Mouse (Mus musculus): ENCODE measurements at regions not wholly inside any gene's neighbourhood (a gene's known extent, or its start where the extent isn't known, plus 50 kb on each side); places are given as distances from the start of the nearest gene placed in this dataset.

DNA sequence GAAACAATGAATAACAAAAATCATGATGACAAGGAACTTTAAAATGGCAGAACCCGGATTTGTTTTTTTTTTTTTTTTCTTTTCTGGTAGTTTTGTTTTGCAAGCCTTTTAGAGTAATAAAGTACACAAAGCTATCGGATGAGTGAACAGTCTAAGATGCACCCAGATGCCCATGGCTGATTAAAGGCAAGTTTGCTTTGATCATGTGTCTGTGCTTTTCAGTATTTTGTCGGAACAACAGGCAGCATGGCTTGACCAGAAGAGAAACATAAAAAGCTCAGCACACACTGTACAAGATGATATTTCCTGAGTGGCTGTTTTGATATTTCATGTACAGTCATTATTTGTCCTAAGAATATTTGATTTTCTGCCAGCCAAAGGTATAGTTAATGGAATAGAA is 1466.6 kb upstream of the Tenm3 start:
- DNase-seq (ENCODE audit: extremely low read depth) = no peak
- Histone ChIP-seq H3K9me3 (replicated peaks; ENCODE audit: low read length) (peaks cover 17% of the 10 kb centered on the region), H3K4me1 (ENCODE audit: control insufficient read depth in 1 of 2, insufficient read depth in 2 of 2) (no peaks in the 10 kb centered on the region), H3K4me2 (ENCODE audit: insufficient read depth, low read depth, poor library complexity, severe bottlenecking) (no peak overlapping the region), H3K9ac (ENCODE audit: insufficient read depth, low read depth) (no peak overlapping the region), H3K36me3 (replicated peaks in 1 of 2; ENCODE audit: control insufficient read depth in 1 of 2, insufficient read depth in 1 of 2, low read length in 1 of 2) (no peaks in the 10 kb centered on the region), H3K4me3 (replicated peaks in 1 of 3; ENCODE audit: low read depth in 2 of 3, low read length in 2 of 3, poor library complexity in 1 of 3) (no peak overlapping the region), H3K27ac (ENCODE audit: insufficient read depth, low read depth) (no peak overlapping the region), H3K79me2 (replicated peaks; ENCODE audit: control insufficient read depth, extremely low read depth, insufficient read depth, poor library complexity, severe bottlenecking) (no peaks in the 10 kb centered on the region), H3K27me3 (replicated peaks) (no peaks in the 10 kb centered on the region)
- in situ Hi-C loops (cut with MboI; ENCODE audit: low pct_ligation_motif_present, low pct_unique_long_range_greater_than_20kb, low sequenced_read_pairs) = no loop called here
- dilution Hi-C loops (cut with MboI; ENCODE audit: extremely low pct_ligation_motif_present, extremely low pct_unique_long_range_greater_than_20kb, low sequenced_read_pairs) = no loop called here
- TF ChIP-seq ZKSCAN1 (IDR thresholded peaks at IDR 0.05; ENCODE audit: borderline replicate concordance, low read depth, low read length) (no peak), MAZ (IDR thresholded peaks at IDR 0.05; ENCODE audit: low read depth, low read length) (no peak), TCF12 (IDR thresholded peaks at IDR 0.05; ENCODE audit: low read depth, low read length) (no peak), IRF4 (IDR thresholded peaks at IDR 0.05; ENCODE audit: low read depth, low read length) (no peak), ZNF384 (IDR thresholded peaks at IDR 0.05; ENCODE audit: low read depth, low read length) (no peak), BHLHE40 (IDR thresholded peaks at IDR 0.05; ENCODE audit: low read depth, low read length) (no peak), MAX (IDR thresholded peaks at IDR 0.05; ENCODE audit: low read length) (no peak), CHD2 (IDR thresholded peaks at IDR 0.05; ENCODE audit: low read length) (no peak), RCOR1 (conservative IDR thresholded peaks at IDR 0.05; ENCODE audit: low read depth, low read length) (no peak), TBP (conservative IDR thresholded peaks at IDR 0.05; ENCODE audit: low read depth, low read length) (no peak), NELFE (IDR thresholded peaks at IDR 0.05; ENCODE audit: low read depth, low read length) (no peak), ZMIZ1 (IDR thresholded peaks at IDR 0.05; ENCODE audit: low read depth, low read length) (no peak), MAFK (IDR thresholded peaks at IDR 0.05; ENCODE audit: insufficient replicate concordance, low read length) (no peak), KAT2A (IDR thresholded peaks at IDR 0.05; ENCODE audit: insufficient replicate concordance, low read length) (no peak), RAD21 (IDR thresholded peaks at IDR 0.05; ENCODE audit: low read depth, low read length) (no peak), MEF2A (IDR thresholded peaks at IDR 0.05; ENCODE audit: borderline replicate concordance, low read depth, low read length) (no peak), NRF1 (IDR thresholded peaks at IDR 0.05; ENCODE audit: low read depth, low read length) (no peak), UBTF (IDR thresholded peaks at IDR 0.05; ENCODE audit: low read depth, low read length) (no peak), PAX5 (IDR thresholded peaks at IDR 0.05; ENCODE audit: low read length) (no peak), CTCF (conservative IDR thresholded peaks at IDR 0.05 in 1 of 2, IDR thresholded peaks at IDR 0.05 in 1 of 2; ENCODE audit: low read depth in 2 of 2, low read length in 2 of 2) (no peak)

GRCm38 (mm10) chr8:50300316-50300715 is 1456.6 kb upstream of the Tenm3 start:
- DNase-seq (ENCODE audit: extremely low read depth) = no peak
- Histone ChIP-seq H3K4me1 (ENCODE audit: control insufficient read depth in 1 of 2, insufficient read depth in 2 of 2) (no peaks in the 10 kb centered on the region), H3K9ac (ENCODE audit: insufficient read depth, low read depth) (no peak overlapping the region), H3K79me2 (replicated peaks; ENCODE audit: control insufficient read depth, extremely low read depth, insufficient read depth, poor library complexity, severe bottlenecking) (no peaks in the 10 kb centered on the region), H3K4me2 (ENCODE audit: insufficient read depth, low read depth, poor library complexity, severe bottlenecking) (no peak overlapping the region), H3K4me3 (replicated peaks in 1 of 3; ENCODE audit: low read depth in 2 of 3, low read length in 2 of 3, poor library complexity in 1 of 3) (no peak overlapping the region), H3K36me3 (replicated peaks in 1 of 2; ENCODE audit: control insufficient read depth in 1 of 2, insufficient read depth in 1 of 2, low read length in 1 of 2) (no peaks in the 10 kb centered on the region), H3K9me3 (replicated peaks; ENCODE audit: low read length) (peaks cover 31% of the 10 kb centered on the region), H3K27ac (ENCODE audit: insufficient read depth, low read depth) (no peak overlapping the region), H3K27me3 (replicated peaks) (no peaks in the 10 kb centered on the region)
- TF ChIP-seq USF2 (conservative IDR thresholded peaks at IDR 0.05; ENCODE audit: low read depth, low read length) = no peak
- TF ChIP-seq UBTF (IDR thresholded peaks at IDR 0.05; ENCODE audit: low read depth, low read length) = no peak
- no peak for TF ChIP-seq USF1 (IDR thresholded peaks at IDR 0.05; ENCODE audit: low read depth, low read length)
- no peak for TF ChIP-seq ZKSCAN1 (IDR thresholded peaks at IDR 0.05; ENCODE audit: borderline replicate concordance, low read depth, low read length)
- in situ Hi-C loops (cut with MboI; ENCODE audit: low pct_ligation_motif_present, low pct_unique_long_range_greater_than_20kb, low sequenced_read_pairs) = no loop called here
- dilution Hi-C loops (cut with MboI; ENCODE audit: extremely low pct_ligation_motif_present, extremely low pct_unique_long_range_greater_than_20kb, low sequenced_read_pairs) = no loop called here
